Mouse (Mus musculus): ENCODE measurements around the gene Pi4ka. TPM values are rescaled to one million over a fixed set of nuclear protein-coding genes. Genes with fewer than 3 reads are reported as not detected.

The Pi4ka gene
- polyA plus RNA-seq, 1 experiment from 2014 or later = 33.8 TPM

GRCm38 (mm10) chr16:17356031-17356430 is 50.1 kb downstream of the Pi4ka start:
- no peak for ATAC-seq (ENCODE audit: insufficient read depth)
- DNase-seq = no peak
- H3K9me3 ChIP-seq (ENCODE audit: low read depth, low read length) = no peaks in the 10 kb centered on the region
- H3K4me1 ChIP-seq (ENCODE audit: insufficient read depth) = no peaks in the 10 kb centered on the region
- H3K36me3 ChIP-seq (ENCODE audit: insufficient read depth) = peaks cover 49% of the 10 kb centered on the region
- H3K4me3 ChIP-seq (ENCODE audit: low read depth, low read length) = no peak overlapping the region
- no peak overlapping the region for H3K4me2 ChIP-seq
- no peaks in the 10 kb centered on the region for H3K27me3 ChIP-seq (ENCODE audit: insufficient read depth, low read length)
- 92% methylated on average over 6 of the region's 6 CpGs for WGBS
- no peak overlapping the region for H3K9ac ChIP-seq
- no peak for TF ChIP-seq CTCF (IDR thresholded peaks at IDR 0.05; ENCODE audit: low read depth)
- H3K27ac ChIP-seq (ENCODE audit: low read depth) = no peak overlapping the region

- Histone ChIP-seq H3K27ac (ENCODE audit: low read depth) (no peak overlapping the region), H3K9me3 (ENCODE audit: low read depth, low read length) (no peaks in the 10 kb centered on the region), H3K9ac (no peak overlapping the region), H3K4me3 (ENCODE audit: low read depth, low read length) (no peak overlapping the region), H3K27me3 (ENCODE audit: insufficient read depth, low read length) (no peaks in the 10 kb centered on the region), H3K4me1 (ENCODE audit: insufficient read depth) (no peaks in the 10 kb centered on the region), H3K4me2 (no peak overlapping the region), H3K36me3 (ENCODE audit: insufficient read depth) (peaks cover 40% of the 10 kb centered on the region)
- ATAC-seq (ENCODE audit: insufficient read depth) (no peak), DNase-seq (no peak)
- WGBS = 95% methylated on average over 1 of the region's 1 CpGs
- no peak for TF ChIP-seq CTCF (IDR thresholded peaks at IDR 0.05; ENCODE audit: low read depth)
Observed at GRCm38 (mm10) chr16:17346766-17347165, 59.3 kb downstream of the Pi4ka start.

GRCm38 (mm10) chr16:17345813-17346155 is 60.3 kb downstream of the Pi4ka start:
- Histone ChIP-seq H3K9ac (no peak overlapping the region), H3K36me3 (ENCODE audit: insufficient read depth) (peaks cover 33% of the 10 kb centered on the region; the same call in 1 of the 2 replicates), H3K9me3 (ENCODE audit: low read depth, low read length) (no peaks in the 10 kb centered on the region), H3K4me3 (ENCODE audit: low read depth, low read length) (no peak overlapping the region), H3K27me3 (ENCODE audit: insufficient read depth, low read length) (no peaks in the 10 kb centered on the region), H3K4me2 (no peak overlapping the region), H3K27ac (ENCODE audit: low read depth) (no peak overlapping the region), H3K4me1 (ENCODE audit: insufficient read depth) (no peaks in the 10 kb centered on the region)
- WGBS = 86% methylated on average over 2 of the region's 2 CpGs
- no peak for DNase-seq
- no peak for ATAC-seq (ENCODE audit: insufficient read depth)
- TF ChIP-seq CTCF (IDR thresholded peaks at IDR 0.05; ENCODE audit: low read depth) = no peak

GRCm38 (mm10) chr16:17345141-17345812 is 60.8 kb downstream of the Pi4ka start:
- no peak overlapping the region for H3K4me3 ChIP-seq (ENCODE audit: low read depth, low read length)
- H3K9me3 ChIP-seq (ENCODE audit: low read depth, low read length) = no peaks in the 10 kb centered on the region
- WGBS = 52% methylated on average over 8 of the region's 8 CpGs
- no peak overlapping the region for H3K27ac ChIP-seq (ENCODE audit: low read depth)
- H3K9ac ChIP-seq = no peak overlapping the region
- no peak overlapping the region for H3K4me2 ChIP-seq
- H3K36me3 ChIP-seq (ENCODE audit: insufficient read depth) = peaks cover 29% of the 10 kb centered on the region; the same call in 1 of the 2 replicates
- TF ChIP-seq CTCF (IDR thresholded peaks at IDR 0.05; ENCODE audit: low read depth) = no peak
- ATAC-seq (ENCODE audit: insufficient read depth) = no peak
- peak; percentile 10 for DNase-seq
- no peaks in the 10 kb centered on the region for H3K4me1 ChIP-seq (ENCODE audit: insufficient read depth)
- H3K27me3 ChIP-seq (ENCODE audit: insufficient read depth, low read length) = no peaks in the 10 kb centered on the region

- 79% methylated on average over 4 of the region's 4 CpGs for WGBS
- no peak overlapping the region for H3K27ac ChIP-seq (ENCODE audit: low read depth)
Observed at GRCm38 (mm10) chr16:17341847-17342246, 64.3 kb downstream of the Pi4ka start.

GRCm38 (mm10) chr16:17340705-17341104 is 65.4 kb downstream of the Pi4ka start:
- Histone ChIP-seq H3K9ac (no peak overlapping the region), H3K4me3 (ENCODE audit: low read depth, low read length) (no peak overlapping the region), H3K4me2 (no peak overlapping the region), H3K27me3 (ENCODE audit: insufficient read depth, low read length) (no peaks in the 10 kb centered on the region), H3K36me3 (ENCODE audit: insufficient read depth) (peaks cover 15% of the 10 kb centered on the region; the same call in 1 of the 2 replicates), H3K4me1 (ENCODE audit: insufficient read depth) (no peaks in the 10 kb centered on the region), H3K27ac (ENCODE audit: low read depth) (no peak overlapping the region), H3K9me3 (ENCODE audit: low read depth, low read length) (no peaks in the 10 kb centered on the region)
- DNase-seq (no peak), ATAC-seq (ENCODE audit: insufficient read depth) (no peak)
- 77% methylated on average over 2 of the region's 2 CpGs for WGBS
- TF ChIP-seq CTCF (IDR thresholded peaks at IDR 0.05; ENCODE audit: low read depth) = no peak

More at GRCm38 (mm10) chr16:17341847-17342246, 64.3 kb downstream of the Pi4ka start:
- H3K4me2 ChIP-seq = no peak overlapping the region
- H3K9me3 ChIP-seq (ENCODE audit: low read depth, low read length) = no peaks in the 10 kb centered on the region
- peaks cover 14% of the 10 kb centered on the region; the same call in 1 of the 2 replicates for H3K36me3 ChIP-seq (ENCODE audit: insufficient read depth)
- DNase-seq (no peak), ATAC-seq (ENCODE audit: insufficient read depth) (no peak)
- no peaks in the 10 kb centered on the region for H3K27me3 ChIP-seq (ENCODE audit: insufficient read depth, low read length)
- no peaks in the 10 kb centered on the region for H3K4me1 ChIP-seq (ENCODE audit: insufficient read depth)
- no peak overlapping the region for H3K9ac ChIP-seq
- no peak overlapping the region for H3K4me3 ChIP-seq (ENCODE audit: low read depth, low read length)
- no peak for TF ChIP-seq CTCF (IDR thresholded peaks at IDR 0.05; ENCODE audit: low read depth)

GRCm38 (mm10) chr16:17339701-17340100 is 66.4 kb downstream of the Pi4ka start:
- H3K4me2 ChIP-seq = no peak overlapping the region

More at GRCm38 (mm10) chr16:17339701-17340100, 66.4 kb downstream of the Pi4ka start:
- Histone ChIP-seq H3K27ac (ENCODE audit: low read depth) (no peak overlapping the region), H3K4me3 (ENCODE audit: low read depth, low read length) (no peak overlapping the region), H3K27me3 (ENCODE audit: insufficient read depth, low read length) (no peaks in the 10 kb centered on the region), H3K9ac (no peak overlapping the region), H3K4me1 (ENCODE audit: insufficient read depth) (no peaks in the 10 kb centered on the region), H3K36me3 (ENCODE audit: insufficient read depth) (peaks cover 15% of the 10 kb centered on the region; the same call in 1 of the 2 replicates), H3K9me3 (ENCODE audit: low read depth, low read length) (no peaks in the 10 kb centered on the region)
- TF ChIP-seq CTCF (IDR thresholded peaks at IDR 0.05; ENCODE audit: low read depth) = no peak
- 82% methylated on average over 7 of the region's 7 CpGs for WGBS
- ATAC-seq (ENCODE audit: insufficient read depth) (no peak), DNase-seq (no peak)
